Mouse (Mus musculus): Measurements from ENCODE around the gene Lyg1. TPM values are rescaled to one million over a fixed set of nuclear protein-coding genes. Genes with fewer than 3 reads are reported as not detected.

Lyg1 gene
- total RNA-seq, 1 experiment from 2014 or later: not detected

DNA sequence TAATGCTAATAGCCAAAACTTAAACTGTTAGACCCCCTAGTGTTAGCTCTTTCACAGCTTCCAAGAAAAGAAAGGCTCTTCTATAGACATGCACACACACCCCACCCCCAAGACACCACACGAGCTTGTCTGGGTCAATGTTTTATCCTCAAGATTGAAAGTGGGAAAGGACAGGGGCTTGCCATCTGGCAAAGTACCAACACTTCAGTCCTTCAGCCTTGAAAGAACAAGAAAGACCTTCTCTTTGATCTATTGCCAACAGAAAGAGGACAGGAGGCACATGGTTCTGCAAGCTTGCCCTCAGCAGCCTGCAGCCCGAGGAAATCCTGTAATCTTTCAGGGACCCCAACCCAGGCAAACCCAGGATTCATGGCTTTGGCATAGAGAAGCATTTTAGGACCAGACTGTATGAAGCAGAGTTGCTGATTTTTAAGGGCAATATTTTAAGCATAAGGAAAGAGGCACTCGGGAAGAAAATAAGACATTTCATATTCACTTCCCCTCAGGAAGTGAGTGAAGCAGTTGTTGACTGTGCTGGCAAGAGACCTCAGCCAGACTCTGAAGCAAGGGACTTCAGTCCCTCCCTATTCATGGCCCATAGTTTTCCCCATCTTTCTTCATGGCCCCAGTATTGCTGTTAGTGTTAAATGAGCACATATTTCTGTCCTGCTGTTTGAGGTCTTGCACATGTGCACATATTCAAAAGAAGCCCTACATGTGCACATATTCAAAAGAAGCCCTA lies 698 bp downstream of the Lyg1 start:
- no peak for ATAC-seq (ENCODE audit: extremely low read depth, insufficient number of reproducible peaks, low FRiP score, poor library complexity, severe bottlenecking)

DNA sequence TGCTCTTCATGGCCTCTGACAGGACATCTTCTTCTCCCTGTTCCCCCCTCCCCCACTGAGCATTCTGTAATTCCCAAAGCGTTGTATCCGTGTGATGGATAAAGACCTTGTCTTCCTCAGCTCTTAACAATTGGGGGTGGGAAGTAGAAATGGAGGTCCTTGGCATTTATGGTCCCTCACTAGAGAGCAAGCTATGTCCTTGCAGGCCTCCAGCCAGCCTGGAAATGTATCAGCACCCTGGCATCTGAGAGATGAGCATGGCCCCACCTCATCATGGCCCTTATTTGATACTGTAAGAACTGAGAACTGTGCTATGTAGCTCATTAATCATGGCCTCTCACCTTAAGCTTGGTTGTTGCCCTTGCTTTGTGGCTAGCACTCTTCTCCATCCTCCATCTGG lies 2.3 kb downstream of the Lyg1 start:
- no peak for ATAC-seq (ENCODE audit: extremely low read depth, insufficient number of reproducible peaks, low FRiP score, poor library complexity, severe bottlenecking)

DNA sequence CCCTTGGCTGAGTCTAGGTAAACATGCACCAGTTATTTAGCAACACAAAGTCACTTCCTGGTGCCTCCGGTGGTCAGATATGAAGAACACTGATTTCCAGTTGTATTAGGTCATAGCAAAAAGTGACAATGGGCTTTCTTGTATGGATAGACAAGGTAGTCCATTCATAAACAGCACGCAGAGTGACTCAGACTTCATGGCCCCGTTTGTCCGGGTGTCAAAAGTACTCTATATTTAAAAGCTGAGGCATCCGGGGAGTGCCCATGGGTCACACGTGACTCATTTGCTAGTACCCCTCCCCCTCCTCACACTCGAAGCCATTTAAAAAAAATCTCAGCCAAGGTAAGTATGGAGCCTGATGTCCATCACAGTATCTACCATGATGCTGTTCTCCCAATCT lies 2.8 kb downstream of the Lyg1 start:
- ATAC-seq (ENCODE audit: extremely low read depth, insufficient number of reproducible peaks, low FRiP score, poor library complexity, severe bottlenecking): no peak

DNA sequence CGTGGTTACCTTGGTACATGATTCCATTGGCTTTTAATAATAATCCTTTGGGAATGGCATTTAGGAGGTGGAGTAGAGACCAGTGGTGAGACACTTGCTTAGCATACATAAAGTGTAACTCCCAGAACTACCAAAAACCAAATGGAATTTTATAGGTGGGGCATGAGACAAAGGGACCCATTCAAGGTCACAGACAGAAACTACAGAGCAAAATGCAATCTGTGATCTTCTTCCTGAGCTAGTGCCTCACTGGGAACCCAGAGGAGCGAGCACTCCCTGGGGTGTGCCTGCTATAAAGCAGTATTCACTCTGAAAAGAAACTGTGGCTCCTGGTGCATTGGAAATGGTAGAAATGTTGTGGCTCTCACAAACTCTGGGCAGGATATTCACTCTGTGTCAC lies 8.7 kb downstream of the Lyg1 start:
- no peak for ATAC-seq (ENCODE audit: extremely low read depth, insufficient number of reproducible peaks, low FRiP score, poor library complexity, severe bottlenecking)

DNA sequence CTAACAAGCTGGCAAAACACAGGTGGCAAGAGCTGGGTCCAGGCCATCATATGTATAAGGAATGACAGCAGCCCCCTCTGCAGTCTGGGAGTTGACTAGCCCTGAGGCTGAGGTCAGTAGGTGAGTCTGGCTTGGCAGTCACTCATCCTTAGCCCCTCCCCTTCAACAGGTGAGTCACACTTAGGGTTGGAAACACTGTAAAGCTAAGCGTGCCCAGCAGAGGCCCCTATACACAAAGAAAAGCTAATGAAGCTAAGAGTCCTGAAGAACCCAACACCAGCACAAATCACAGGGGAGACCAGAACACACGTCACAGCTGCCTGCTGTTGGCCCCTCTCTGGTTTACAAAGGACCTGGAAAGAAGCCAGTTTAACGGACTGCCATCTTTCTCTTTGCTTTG lies 25.8 kb downstream of the Lyg1 start:
- no peak for ATAC-seq (ENCODE audit: extremely low read depth, insufficient number of reproducible peaks, low FRiP score, poor library complexity, severe bottlenecking)

DNA sequence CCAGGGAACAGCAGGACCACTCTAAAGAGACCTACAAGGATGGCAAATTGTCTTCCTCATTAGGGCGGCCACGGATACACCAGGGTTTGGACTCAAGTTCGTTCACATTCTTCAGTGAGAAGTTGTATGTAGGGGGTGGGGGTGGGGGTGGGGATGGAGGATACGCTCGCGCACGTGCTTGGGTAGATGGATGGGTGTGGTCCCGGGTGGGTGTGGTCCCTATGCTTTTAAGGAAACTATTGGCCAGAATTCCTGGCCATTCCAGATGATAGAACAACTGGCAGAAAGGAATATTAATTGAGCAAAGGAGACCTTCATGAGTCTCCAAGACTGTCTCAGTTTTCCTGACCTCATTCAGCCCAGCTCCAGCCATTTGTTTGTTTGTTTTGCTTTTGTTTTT lies 31.6 kb downstream of the Lyg1 start:
- ATAC-seq (ENCODE audit: extremely low read depth, insufficient number of reproducible peaks, low FRiP score, poor library complexity, severe bottlenecking): no peak

DNA sequence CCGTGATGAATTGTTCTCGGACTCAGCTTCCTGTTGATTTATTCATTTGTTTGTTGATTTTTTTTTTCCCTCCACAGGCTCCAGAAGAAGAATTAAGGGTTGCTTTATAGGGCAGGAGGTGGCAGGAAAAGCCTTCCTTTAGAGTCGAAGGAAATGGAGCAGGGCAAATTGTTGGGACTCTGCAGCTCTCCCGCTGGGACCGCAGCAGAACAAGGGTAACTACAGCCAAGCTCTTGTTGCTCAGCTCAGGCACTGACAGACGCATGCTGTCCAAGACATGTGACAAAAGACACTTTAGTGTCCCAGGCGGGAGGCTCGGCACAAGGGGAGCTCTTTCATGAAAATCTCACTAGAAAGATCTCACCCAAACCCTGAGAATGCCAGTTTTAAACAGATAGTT lies 35.0 kb downstream of the Lyg1 start:
- no peak for ATAC-seq (ENCODE audit: extremely low read depth, insufficient number of reproducible peaks, low FRiP score, poor library complexity, severe bottlenecking)

DNA sequence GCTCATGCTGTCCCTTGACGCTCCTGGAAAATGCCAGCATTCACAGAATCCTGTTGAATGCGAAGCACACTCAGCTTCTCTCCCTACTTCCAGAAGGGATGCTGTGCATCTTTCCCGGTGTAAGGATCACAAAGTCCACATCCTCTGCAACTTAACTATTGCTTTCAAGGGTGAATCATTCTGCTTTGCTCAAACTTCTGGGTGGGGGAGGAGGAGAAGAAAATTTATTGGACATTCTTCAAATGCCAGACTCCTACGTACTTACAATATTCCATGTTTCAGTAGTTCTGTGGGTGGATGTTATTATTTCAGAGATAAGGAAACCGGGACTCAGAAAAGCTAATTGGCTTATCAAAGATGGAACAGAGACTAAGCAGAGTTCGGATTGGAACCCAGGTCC lies 39.5 kb downstream of the Lyg1 start:
- no peak for ATAC-seq (ENCODE audit: extremely low read depth, insufficient number of reproducible peaks, low FRiP score, poor library complexity, severe bottlenecking)

DNA sequence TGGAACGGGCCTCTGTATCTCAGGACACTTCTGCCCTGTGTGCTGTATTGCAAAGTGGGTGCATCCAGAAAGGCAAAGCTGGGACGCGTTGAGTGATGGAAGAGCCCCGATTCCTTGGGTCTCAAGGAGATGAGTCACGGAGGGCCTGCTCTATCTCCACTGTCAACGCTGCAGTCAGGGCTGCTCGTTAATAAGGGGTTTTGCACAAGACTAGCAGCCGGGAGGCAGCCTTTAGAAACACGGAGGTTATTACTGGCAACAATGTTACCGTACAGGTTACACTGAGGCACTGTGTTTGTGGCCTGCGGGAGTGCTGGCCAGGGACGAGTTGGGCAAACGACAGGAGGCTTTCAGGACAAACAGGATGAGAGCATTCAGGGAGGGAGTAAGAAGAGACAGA lies 39.9 kb downstream of the Lyg1 start:
- ATAC-seq (ENCODE audit: extremely low read depth, insufficient number of reproducible peaks, low FRiP score, poor library complexity, severe bottlenecking): no peak

DNA sequence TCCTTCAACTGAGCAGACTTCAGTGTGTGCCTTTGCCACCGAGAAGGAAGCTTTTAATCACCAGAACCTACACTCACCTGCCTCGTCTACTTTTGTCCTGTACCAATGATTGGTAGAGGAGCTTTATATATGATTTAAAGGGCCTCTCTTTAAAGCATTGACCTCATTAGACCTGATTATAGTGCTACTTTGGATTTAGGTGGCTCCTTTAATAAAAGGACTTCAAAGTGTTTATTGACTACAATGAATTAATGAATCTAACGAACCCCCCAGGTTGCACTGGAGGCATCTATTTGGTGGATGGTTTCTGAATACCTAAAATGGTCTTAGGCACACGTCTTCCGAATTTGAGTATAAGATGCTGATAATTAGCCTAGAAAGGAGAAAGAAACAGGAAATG lies 41.2 kb downstream of the Lyg1 start, which contains the start of gene Lyg2:
Gene Lyg2, minus strand, starts transcription at position 101 of the 400 bp plus-strand sequence.
- no peak for ATAC-seq (ENCODE audit: extremely low read depth, insufficient number of reproducible peaks, low FRiP score, poor library complexity, severe bottlenecking)

DNA sequence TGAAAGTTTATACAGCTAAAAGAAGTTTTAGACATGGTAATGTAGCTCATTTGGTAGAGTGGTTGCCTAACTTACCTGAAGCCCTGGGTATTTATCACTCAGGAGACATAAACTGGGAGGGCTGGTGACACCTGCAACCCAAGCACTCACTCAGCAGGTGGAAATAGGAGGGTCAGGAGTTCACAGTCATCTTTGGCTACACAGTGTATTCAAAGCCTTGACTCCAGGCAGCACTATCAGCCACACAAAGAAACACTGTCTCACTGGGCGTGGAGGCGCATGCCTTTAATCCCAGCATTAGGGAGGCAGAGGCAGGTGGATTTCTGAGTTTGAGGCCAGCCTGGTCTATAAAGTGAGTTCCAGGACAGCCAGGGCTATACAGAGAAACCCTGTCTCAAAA lies 44.8 kb downstream of the Lyg1 start:
- no peak for ATAC-seq (ENCODE audit: extremely low read depth, insufficient number of reproducible peaks, low FRiP score, poor library complexity, severe bottlenecking)

DNA sequence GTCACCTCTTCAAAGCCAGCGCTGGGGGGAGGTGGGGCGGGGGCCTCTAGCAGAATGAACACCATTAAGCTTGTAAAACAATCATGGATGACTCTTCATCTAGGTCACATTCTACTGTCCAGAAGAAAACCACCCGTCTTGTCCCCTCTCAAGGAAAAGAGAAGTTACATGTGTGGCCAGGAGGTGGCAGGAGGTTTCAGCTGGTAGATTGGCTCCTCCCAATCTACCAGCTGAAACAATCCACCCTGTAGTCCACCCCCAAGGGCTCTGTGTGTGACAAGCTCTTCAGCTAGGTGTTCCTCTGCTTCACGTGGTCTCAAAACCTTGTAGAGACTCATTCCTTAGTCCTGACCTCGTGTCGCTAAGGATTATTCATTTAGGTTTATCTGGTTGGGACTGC lies 54.4 kb downstream of the Lyg1 start:
- no peak for ATAC-seq (ENCODE audit: extremely low read depth, insufficient number of reproducible peaks, low FRiP score, poor library complexity, severe bottlenecking)

DNA sequence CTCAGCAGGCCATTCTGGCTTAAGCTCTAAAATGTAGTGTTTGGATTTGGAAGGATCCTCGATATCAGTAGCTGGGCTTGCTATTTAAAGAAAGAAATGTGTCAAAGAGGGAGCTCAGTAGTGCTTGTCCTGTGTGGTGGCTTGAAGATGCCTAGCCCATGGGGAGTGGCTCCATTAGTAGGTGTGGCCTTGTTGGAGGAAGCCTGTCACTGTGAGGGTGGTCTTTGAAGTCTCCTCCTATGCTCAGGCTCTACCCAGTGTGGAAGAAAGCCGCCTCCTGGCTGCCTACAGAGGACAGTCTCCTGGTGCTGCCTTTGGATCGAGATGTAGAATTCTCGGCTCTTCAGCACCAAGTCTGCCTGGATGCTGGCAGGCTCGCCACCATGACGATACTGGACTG lies 57.3 kb downstream of the Lyg1 start:
- ATAC-seq (ENCODE audit: extremely low read depth, insufficient number of reproducible peaks, low FRiP score, poor library complexity, severe bottlenecking): no peak

DNA sequence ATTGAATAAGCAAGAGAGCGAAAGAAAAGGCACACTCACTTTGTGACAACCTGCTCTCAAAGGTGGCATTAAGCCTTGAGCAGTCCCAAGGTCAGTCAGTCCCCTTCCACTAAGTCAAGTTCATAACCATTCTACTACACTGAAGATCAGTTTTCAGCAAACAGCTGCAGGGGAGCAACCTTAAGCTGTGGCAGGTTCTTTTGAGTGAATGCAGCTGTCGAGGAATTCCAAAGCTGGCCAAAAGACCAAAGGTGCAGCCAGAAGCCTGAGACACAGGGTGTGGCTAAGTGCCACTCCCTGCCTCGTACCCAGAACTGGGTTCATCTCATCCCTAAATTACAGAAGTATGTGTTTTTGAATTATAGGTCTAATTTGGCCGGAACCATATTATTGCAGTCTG lies 57.7 kb downstream of the Lyg1 start:
- ATAC-seq (ENCODE audit: extremely low read depth, insufficient number of reproducible peaks, low FRiP score, poor library complexity, severe bottlenecking): no peak

Other genes with a start within 250 kb of the Lyg1 start
- 0.12 TPM in 2 replicates for gene 2010300C02Rik, start 237.7 kb downstream of the Lyg1 start, total RNA-seq (2017)
- 12.5 and 12.9 TPM in 2 replicates for gene Tsga10, start 91.3 kb downstream of the Lyg1 start, total RNA-seq (2017)
- gene Lipt1, start 86.0 kb downstream of the Lyg1 start, total RNA-seq (2017): 1.3 and 1.5 TPM in 2 replicates
- 45.7 and 46.7 TPM in 2 replicates for gene Mitd1, start 67.3 kb downstream of the Lyg1 start, total RNA-seq (2017)
- gene Mrpl30, start 67.3 kb downstream of the Lyg1 start, total RNA-seq (2017): 89.7 and 93.7 TPM in 2 replicates
- gene Lyg2, start 41.3 kb downstream of the Lyg1 start, total RNA-seq (2017): not detected in 2 replicates
- gene Txndc9, start 40.1 kb upstream of the Lyg1 start, total RNA-seq (2017): 59.2 and 63.0 TPM in 2 replicates
- 22.1 and 24.2 TPM in 2 replicates for gene Eif5b, start 40.3 kb upstream of the Lyg1 start, total RNA-seq (2017)
- 36.9 and 41.4 TPM in 2 replicates for gene Rev1, start 172.0 kb upstream of the Lyg1 start, total RNA-seq (2017)